Mouse (Mus musculus) limb, embryonic 14.5 days (tissue): Measurements from ENCODE around the gene Mettl8. TPM values are rescaled to one million over a fixed set of nuclear protein-coding genes. Genes with fewer than 3 reads are reported as not detected.
A peak's percentile ranks its signal among the peaks of the same experiment; 100 is the strongest.

Experiments used
- ATAC-seq: fragments of 200-750 bp; cut with Nextera tagmentation; 2 replicates; pipeline ENCODE4 v1.8.0; 2017; ENCODE audit warnings: low read depth, moderate number of reproducible peaks, moderate TSS enrichment; ENCODE audit not compliant: low FRiP score
- DNase-seq: peaks from one replicate; pipeline ENCODE4 v3.0.0-alpha.2; 2015; ENCODE audit warnings: low spot score
- H3K27ac ChIP-seq: fragments of 300-500 bp; sonication (generic); replicated peaks from 2 replicates; pipeline ENCODE4 v1.5.1; 2014; ENCODE audit warnings: low read depth, mild to moderate bottlenecking, low read length, moderate library complexity, mixed read lengths
- H3K27me3 ChIP-seq: fragments of 300-500 bp; sonication (generic); 2 replicates; pipeline ENCODE4 v1.6.1; 2014; ENCODE audit warnings: low read length, mixed read lengths; ENCODE audit not compliant: control insufficient read depth, insufficient read depth
- H3K36me3 ChIP-seq: fragments of 300-500 bp; sonication (generic); 2 replicates; pipeline ENCODE4 v1.6.1; 2014; ENCODE audit warnings: mild to moderate bottlenecking, low read length, moderate library complexity, mixed read lengths; ENCODE audit not compliant: control insufficient read depth, insufficient read depth
- H3K4me1 ChIP-seq: fragments of 300-500 bp; sonication (generic); 2 replicates; pipeline ENCODE4 v1.6.1; 2014; ENCODE audit warnings: antibody characterized with exemption, low read length, mixed read lengths; ENCODE audit not compliant: control insufficient read depth, insufficient read depth
- H3K4me2 ChIP-seq: fragments of 300-500 bp; sonication (generic); replicated peaks from 2 replicates; pipeline ENCODE4 v1.6.1; 2014; ENCODE audit warnings: low read depth, mild to moderate bottlenecking, low read length, moderate library complexity; ENCODE audit not compliant: severe bottlenecking
- H3K4me3 ChIP-seq: fragments of 300-500 bp; sonication (generic); replicated peaks from 2 replicates; pipeline ENCODE4 v1.5.1; 2014; ENCODE audit warnings: low read length
- H3K9ac ChIP-seq: fragments of 300-500 bp; sonication (generic); 2 replicates; pipeline ENCODE4 v1.6.1; 2014; ENCODE audit warnings: mild to moderate bottlenecking, low read depth, low read length, moderate library complexity; ENCODE audit not compliant: severe bottlenecking
- H3K9me3 ChIP-seq: fragments of 300-500 bp; sonication (generic); 2 replicates; pipeline ENCODE4 v1.6.1; 2016; ENCODE audit warnings: low read length; ENCODE audit not compliant: control insufficient read depth
- POLR2A ChIP-seq: fragments of 200-500 bp; IDR thresholded peaks from 2 replicates; pipeline ENCODE4 v1.8.0; 2012; ENCODE audit warnings: inconsistent platforms, mild to moderate bottlenecking, moderate library complexity, borderline replicate concordance; ENCODE audit not compliant: insufficient read depth, insufficient read length; ENCODE audit errors: extremely low read depth
- WGBS: fragments of 180-500 bp; shearing (Covaris S2); extraction: QIAGEN DNeasy Blood & Tissue Kit; methylation state at CpG from one replicate; pipeline ENCODE4 v1.1.7; 2014; 5-methylcytosine and 5-hydroxymethylcytosine counted together
- polyA plus RNA-seq, 2 experiments: library from polyadenylated mRNA; depleted of rRNA in 1 of 2; stranded (reverse) in 1 of 2; unstranded in 1 of 2; fragments of >200 nt; fragmentation: Nextera tagmentation in 1 of 2; extraction: Ambion mirVana in 1 of 2; gene quantifications; 2 replicates each; pipeline versions ENCODE4 v1.2.1 to v1.2.3; 2012 to 2014

The Mettl8 gene
- polyA plus RNA-seq, 2 experiments, result 13.6 to 14.8 TPM

DNA sequence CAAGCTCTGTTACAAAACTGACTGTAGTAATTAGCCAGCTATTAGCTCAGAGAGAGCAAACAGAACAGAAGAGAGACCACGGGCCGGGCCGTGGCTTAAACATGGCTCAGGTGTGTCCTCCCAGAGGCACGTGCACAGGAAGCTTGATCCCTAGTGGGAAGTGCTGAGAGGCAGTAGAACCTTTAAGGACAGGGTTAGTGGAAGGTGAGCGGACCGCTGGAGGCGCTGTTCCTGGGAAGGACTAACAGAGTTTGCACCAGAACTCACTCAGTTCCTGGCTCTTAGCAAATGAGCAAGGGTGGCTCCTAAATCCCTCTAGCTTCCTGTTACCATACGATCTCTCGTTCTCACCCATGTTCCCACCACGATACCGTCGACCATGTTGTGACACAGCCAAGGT lies 6.5 kb downstream of the Mettl8 start:
- Histone ChIP-seq H3K4me2 (no peak overlapping the region), H3K36me3 (no peaks in the 10 kb centered on the region), H3K4me1 (peaks cover 2% of the 10 kb centered on the region; the same call in 1 of the 2 replicates), H3K4me3 (no peak overlapping the region), H3K9ac (no peak overlapping the region), H3K9me3 (no peaks in the 10 kb centered on the region), H3K27me3 (no peaks in the 10 kb centered on the region), H3K27ac (no peak overlapping the region)
- no peak for TF ChIP-seq POLR2A
- ATAC-seq, result no peak
- no peak for DNase-seq
- 75% methylated on average over 12 of the region's 12 CpGs for WGBS

DNA sequence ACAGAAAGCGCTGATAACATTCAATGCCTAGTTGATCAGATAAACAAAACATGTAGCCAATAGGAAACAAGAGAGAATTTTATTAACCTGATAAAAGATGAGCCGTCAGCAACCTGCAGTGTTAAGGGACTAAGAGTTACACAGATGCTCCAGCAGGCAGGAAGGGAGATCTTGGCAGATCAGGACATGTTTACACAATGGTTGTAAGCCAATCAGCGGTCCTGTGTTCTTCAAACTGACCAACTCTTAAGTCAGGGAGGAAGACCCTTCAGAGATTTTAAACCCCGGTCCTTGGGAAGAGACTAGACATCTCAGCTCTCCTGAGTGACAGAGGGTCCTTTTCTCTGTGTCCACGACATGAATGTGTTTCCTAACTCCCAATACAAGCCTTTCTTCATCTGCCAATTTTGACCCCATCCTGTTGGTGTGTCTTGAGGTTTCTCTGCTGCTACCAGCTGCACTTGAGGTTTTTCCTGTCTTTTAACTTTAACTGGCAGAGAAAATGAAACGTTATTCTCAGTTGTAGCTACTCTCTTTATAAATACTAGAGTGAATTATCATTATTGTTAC lies 8.5 kb downstream of the Mettl8 start:
- ATAC-seq (no peak), DNase-seq (no peak)
- TF ChIP-seq POLR2A, result no peak
- H3K36me3 ChIP-seq, result no peaks in the 10 kb centered on the region
- H3K4me2 ChIP-seq, result no peak overlapping the region
- no peaks in the 10 kb centered on the region; the same call in 1 of the 2 replicates for H3K4me1 ChIP-seq
- no peaks in the 10 kb centered on the region for H3K27me3 ChIP-seq
- H3K9ac ChIP-seq, result no peak overlapping the region
- H3K27ac ChIP-seq, result no peak overlapping the region
- no peak overlapping the region for H3K4me3 ChIP-seq
- 63% methylated on average over 6 of the region's 6 CpGs for WGBS
- no peaks in the 10 kb centered on the region for H3K9me3 ChIP-seq

DNA sequence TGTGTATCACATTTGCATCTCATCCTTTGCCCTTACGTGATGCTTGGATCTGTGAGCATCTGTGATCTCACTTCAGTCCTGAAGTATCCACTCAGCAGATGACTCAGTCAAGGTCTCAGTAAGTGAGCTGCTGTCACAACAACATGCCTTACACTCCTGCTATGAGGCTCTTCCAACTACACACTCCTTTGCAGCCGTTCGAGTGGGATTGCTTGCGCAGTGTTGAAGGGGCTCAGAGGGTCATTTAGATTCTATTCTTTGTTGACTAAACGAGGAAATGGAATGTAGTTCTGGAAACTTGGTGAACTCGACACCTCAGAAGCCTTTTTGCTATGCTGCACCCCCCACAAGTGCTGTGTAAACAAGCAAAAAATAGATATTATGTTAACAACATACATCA lies 9.2 kb downstream of the Mettl8 start:
- Histone ChIP-seq H3K4me2 (no peak overlapping the region), H3K36me3 (no peaks in the 10 kb centered on the region), H3K4me1 (no peaks in the 10 kb centered on the region; the same call in 1 of the 2 replicates), H3K9ac (no peak overlapping the region), H3K27me3 (no peaks in the 10 kb centered on the region), H3K9me3 (no peaks in the 10 kb centered on the region), H3K4me3 (no peak overlapping the region), H3K27ac (no peak overlapping the region)
- ATAC-seq (no peak), DNase-seq (no peak)
- WGBS, result 68% methylated on average over 6 of the region's 6 CpGs
- no peak for TF ChIP-seq POLR2A

- Histone ChIP-seq H3K36me3 (no peaks in the 10 kb centered on the region), H3K4me3 (no peak overlapping the region), H3K9ac (no peak overlapping the region), H3K9me3 (no peaks in the 10 kb centered on the region), H3K4me1 (peaks cover 5% of the 10 kb centered on the region; the same call in 1 of the 2 replicates), H3K27me3 (no peaks in the 10 kb centered on the region), H3K27ac (no peak overlapping the region), H3K4me2 (peak overlapping the region; percentile 6; the same call in 1 of the 2 replicates)
- WGBS, result 44% methylated on average over 11 of the region's 11 CpGs
- DNase-seq, result peak; percentile 78
- no peak; the same call in 1 of the 2 replicates for ATAC-seq
- no peak for TF ChIP-seq POLR2A
Measured at GRCm38 (mm10) chr2:71039522-71040121, 15.8 kb downstream of the Mettl8 start.

DNA sequence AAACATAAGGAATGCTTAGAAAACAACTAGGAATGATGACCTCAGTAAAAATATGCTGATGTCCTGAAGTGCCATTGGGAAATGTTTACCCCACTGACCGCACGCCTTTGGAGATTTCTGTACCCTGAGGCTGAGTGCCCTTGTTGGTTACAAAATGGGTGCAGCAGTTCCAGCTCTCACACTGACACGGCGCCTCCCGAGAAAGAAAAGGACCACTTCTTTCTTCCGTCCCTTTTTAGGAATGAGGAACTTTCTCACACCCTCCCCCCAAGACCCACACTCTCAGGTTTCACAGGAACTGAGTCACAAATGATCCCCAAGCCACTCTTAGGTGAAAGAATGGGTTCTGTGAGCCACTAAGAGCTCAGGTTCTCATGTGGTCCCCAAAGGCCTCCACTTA lies 17.9 kb downstream of the Mettl8 start:
- H3K4me3 ChIP-seq, result no peak overlapping the region
- H3K4me1 ChIP-seq, result peaks cover 5% of the 10 kb centered on the region
- ATAC-seq (no peak), DNase-seq (no peak)
- H3K27ac ChIP-seq, result no peak overlapping the region
- no peaks in the 10 kb centered on the region for H3K9me3 ChIP-seq
- H3K9ac ChIP-seq, result no peak overlapping the region
- TF ChIP-seq POLR2A, result no peak
- H3K36me3 ChIP-seq, result no peaks in the 10 kb centered on the region
- H3K4me2 ChIP-seq, result no peak overlapping the region
- H3K27me3 ChIP-seq, result no peaks in the 10 kb centered on the region
- 86% methylated on average over 6 of the region's 6 CpGs for WGBS
